Mouse (Mus musculus) embryonic facial prominence, embryonic 15.5 days (tissue): ENCODE data around the gene Hap1. TPM values are rescaled to one million over a fixed set of nuclear protein-coding genes. Genes with fewer than 3 reads are reported as not detected.
"Not testable (repeated sequence)": the region's sequence is repeated elsewhere in the genome, so short reads cannot be mapped to it uniquely, and the experiment has no call there.

ENCODE experiments used
- ATAC-seq: fragments of 200-750 bp; cut with Nextera tagmentation; 2 replicates; pipeline ENCODE4 v1.8.0; 2017; ENCODE audit warnings: low read depth, moderate TSS enrichment; ENCODE audit not compliant: insufficient number of reproducible peaks, low FRiP score, low TSS enrichment
- H3K27ac ChIP-seq: fragments of 300-500 bp; sonication (generic); replicated peaks from 2 replicates; pipeline ENCODE4 v1.5.1; 2015; ENCODE audit warnings: mild to moderate bottlenecking, inconsistent platforms
- H3K27me3 ChIP-seq: fragments of 300-500 bp; sonication (generic); 2 replicates; pipeline ENCODE4 v1.6.1; 2015; ENCODE audit warnings: inconsistent platforms
- H3K36me3 ChIP-seq: fragments of 300-500 bp; sonication (generic); 2 replicates; pipeline ENCODE4 v1.6.1; 2015; ENCODE audit warnings: mild to moderate bottlenecking, inconsistent platforms
- H3K4me1 ChIP-seq: fragments of 300-500 bp; sonication (generic); 2 replicates; pipeline ENCODE4 v1.6.1; 2015; ENCODE audit warnings: inconsistent platforms
- H3K4me2 ChIP-seq: fragments of 300-500 bp; sonication (generic); replicated peaks from 2 replicates; pipeline ENCODE4 v1.6.1; 2015; ENCODE audit warnings: mild to moderate bottlenecking, inconsistent platforms
- H3K4me3 ChIP-seq: fragments of 300-500 bp; sonication (generic); replicated peaks from 2 replicates; pipeline ENCODE4 v1.5.1; 2015; ENCODE audit warnings: mild to moderate bottlenecking, inconsistent platforms
- H3K9ac ChIP-seq: fragments of 300-500 bp; sonication (generic); 2 replicates; pipeline ENCODE4 v1.6.1; 2015; ENCODE audit warnings: inconsistent platforms
- H3K9me3 ChIP-seq: fragments of 300-500 bp; sonication (generic); replicated peaks from 2 replicates; pipeline ENCODE4 v1.6.1; 2016; ENCODE audit warnings: inconsistent platforms
- WGBS: fragments of 180-500 bp; shearing (Covaris S2); methylation state at CpG from one replicate; pipeline ENCODE4 v1.1.7; 2015; 5-methylcytosine and 5-hydroxymethylcytosine counted together
- polyA plus RNA-seq: library from polyadenylated mRNA; unstranded; fragments of >200 nt; fragmentation: Nextera tagmentation; extraction: Ambion mirVana; gene quantifications from 2 replicates; pipeline ENCODE4 v1.2.1, GENCODE M21; 2015

Gene Hap1
- polyA plus RNA-seq, 1 experiment from 2014 or later: 10.6 TPM

DNA sequence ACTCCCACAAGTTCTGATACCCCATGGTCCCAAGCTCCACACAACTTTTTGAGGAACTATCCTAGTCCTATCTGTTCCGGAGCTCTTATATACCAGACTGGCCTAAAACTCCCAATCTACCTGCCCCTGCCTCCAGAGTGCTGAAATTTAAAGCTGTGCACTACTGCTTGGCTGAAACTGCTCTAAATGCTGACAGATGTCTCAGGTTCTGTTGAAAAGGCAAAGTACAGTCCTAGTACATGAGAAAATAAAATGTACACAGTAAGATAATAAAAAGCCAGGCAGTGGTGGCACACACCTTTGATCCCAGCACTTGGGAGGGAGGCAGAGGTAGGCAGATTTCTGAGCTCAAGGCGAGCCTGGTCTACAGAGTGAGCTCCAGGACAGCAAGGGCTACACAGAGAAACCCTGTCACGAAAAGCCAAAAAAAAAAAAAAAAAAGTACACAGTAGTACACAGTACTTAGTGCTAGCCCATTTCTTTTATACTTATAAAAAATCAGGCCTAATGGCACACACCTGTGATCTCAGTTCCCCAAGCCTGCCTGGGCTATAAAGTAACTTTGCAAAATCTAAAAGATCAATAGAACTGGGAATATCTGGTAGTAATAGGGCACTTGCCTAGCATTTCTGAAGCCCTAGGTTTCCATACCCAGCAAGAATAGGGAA lies 33.2 kb downstream of the Hap1 start:
- Histone ChIP-seq H3K27me3 (no peaks in the 10 kb centered on the region), H3K27ac (no peak overlapping the region), H3K36me3 (peaks cover 16% of the 10 kb centered on the region), H3K9ac (no peak overlapping the region), H3K4me3 (no peak overlapping the region), H3K4me2 (no peak overlapping the region), H3K4me1 (peaks cover 6% of the 10 kb centered on the region), H3K9me3 (no peaks in the 10 kb centered on the region)
- no peak for ATAC-seq
- 68% methylated on average over 3 of the region's 3 CpGs for WGBS

DNA sequence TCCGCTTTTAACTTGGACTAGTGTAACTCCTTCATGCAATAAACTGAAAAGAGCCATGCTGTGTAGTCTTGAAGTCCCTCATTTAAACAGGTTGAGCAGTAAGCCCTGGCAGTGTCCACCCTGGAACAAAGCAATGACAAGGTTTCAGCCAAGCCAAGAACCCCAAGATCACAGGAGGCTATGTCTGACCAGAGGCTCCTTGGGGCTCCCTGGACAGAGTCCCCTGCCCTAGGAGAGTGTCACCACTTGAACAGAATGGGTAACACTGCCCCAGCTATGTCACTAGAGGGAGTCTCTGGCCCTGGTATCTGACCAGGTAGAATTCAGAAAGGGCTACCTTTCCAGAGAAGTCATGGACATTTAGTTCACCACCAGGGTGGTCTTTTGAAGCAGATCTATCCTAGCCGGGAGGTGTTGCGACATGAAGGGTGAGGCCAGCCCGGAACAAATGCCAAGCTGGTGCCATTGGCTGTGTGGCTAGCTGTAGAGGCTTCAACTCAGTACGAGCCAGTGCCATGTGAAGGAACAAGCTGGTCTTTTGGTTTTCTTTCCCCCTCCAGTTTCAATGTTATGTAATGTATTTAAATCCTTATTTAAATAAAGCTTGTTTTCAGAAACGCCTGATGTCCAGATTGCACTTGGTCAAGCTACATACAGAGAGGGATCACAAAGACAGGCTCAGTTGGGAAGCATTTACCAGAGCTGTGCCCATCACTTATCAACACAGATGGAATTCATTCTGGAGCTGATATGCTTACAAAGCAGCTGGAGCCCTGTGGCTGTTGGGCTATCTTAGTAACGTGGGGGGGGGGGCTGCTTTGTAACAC lies 34.2 kb downstream of the Hap1 start:
- not testable (repeated sequence) for H3K4me3 ChIP-seq, ATAC-seq, H3K9me3 ChIP-seq, H3K4me2 ChIP-seq, H3K4me1 ChIP-seq, H3K9ac ChIP-seq, H3K27me3 ChIP-seq, H3K27ac ChIP-seq
- WGBS: 78% methylated on average over 7 of the region's 7 CpGs
- peaks cover 16% of the 10 kb centered on the region for H3K36me3 ChIP-seq

DNA sequence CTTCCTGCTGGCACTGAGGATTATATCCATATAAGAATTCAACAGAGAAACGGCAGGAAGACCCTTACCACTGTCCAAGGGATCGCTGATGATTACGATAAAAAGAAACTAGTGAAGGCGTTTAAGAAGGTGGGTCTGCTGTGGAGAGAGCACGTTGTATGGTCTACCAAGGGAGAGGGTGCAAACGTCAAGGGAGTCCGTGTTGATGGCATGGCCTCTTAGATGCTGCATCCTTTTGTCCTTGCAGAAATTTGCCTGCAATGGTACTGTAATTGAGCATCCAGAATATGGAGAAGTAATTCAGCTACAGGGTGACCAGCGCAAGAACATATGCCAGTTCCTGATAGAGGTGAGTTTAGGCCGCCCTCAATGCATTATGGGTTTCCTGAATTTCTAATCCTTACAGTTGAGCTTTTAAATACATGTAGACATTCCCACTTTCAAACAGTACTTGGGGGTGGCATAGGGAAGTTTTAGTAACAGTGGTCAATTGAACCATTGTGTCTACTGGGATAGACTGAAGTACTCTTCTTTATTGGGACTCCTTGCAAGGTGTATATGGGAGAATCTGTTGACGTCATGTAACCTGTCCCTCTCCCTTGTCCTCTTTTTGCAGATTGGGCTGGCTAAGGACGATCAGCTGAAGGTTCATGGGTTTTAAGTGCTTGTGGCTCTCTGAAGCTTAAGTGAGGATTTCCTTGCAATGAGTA lies 35.1 kb downstream of the Hap1 start:
- ATAC-seq, H3K27me3 ChIP-seq, H3K9me3 ChIP-seq, H3K4me1 ChIP-seq: not testable (repeated sequence)
- 17% methylated on average over 11 of the region's 11 CpGs for WGBS
- Histone ChIP-seq H3K9ac (peak overlapping the region; percentile 99), H3K4me2 (peak overlapping the region; percentile 66), H3K27ac (peak overlapping the region; percentile 100), H3K36me3 (peaks cover 16% of the 10 kb centered on the region), H3K4me3 (peak overlapping the region; percentile 79)

DNA sequence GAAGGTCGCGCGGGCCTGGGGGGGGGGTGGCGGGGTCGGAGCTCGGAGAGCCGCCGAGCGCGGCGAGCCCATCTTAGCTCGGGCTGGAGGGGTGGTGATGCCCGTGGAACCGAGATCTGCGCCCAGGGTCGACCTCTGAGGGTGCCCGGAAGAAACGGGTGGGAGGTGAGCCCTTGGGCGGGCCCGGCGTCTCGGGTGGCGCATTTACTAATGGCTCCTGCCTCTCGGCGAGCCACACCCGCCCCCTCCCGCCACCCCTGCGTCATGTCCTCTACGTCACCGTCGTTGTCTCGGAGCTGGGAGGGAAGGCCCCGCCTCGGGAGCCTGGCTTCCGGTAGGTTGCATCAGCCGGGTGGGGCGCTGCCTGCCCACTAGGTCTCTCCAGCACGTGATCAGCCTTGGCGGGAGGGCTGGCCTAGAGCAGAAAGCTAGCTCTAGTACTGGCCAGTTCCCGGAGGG lies 35.7 kb downstream of the Hap1 start:
- no peaks in the 10 kb centered on the region for H3K27me3 ChIP-seq
- peak overlapping the region; percentile 100 for H3K27ac ChIP-seq
- peak overlapping the region; percentile 79 for H3K4me3 ChIP-seq
- no peaks in the 10 kb centered on the region for H3K9me3 ChIP-seq
- ATAC-seq: peak; percentile 91
- WGBS: 0% methylated on average over 33 of the region's 40 CpGs
- peaks cover 6% of the 10 kb centered on the region for H3K4me1 ChIP-seq
- peak overlapping the region; percentile 99 for H3K9ac ChIP-seq
- peak overlapping the region; percentile 66 for H3K4me2 ChIP-seq
- peaks cover 16% of the 10 kb centered on the region for H3K36me3 ChIP-seq

DNA sequence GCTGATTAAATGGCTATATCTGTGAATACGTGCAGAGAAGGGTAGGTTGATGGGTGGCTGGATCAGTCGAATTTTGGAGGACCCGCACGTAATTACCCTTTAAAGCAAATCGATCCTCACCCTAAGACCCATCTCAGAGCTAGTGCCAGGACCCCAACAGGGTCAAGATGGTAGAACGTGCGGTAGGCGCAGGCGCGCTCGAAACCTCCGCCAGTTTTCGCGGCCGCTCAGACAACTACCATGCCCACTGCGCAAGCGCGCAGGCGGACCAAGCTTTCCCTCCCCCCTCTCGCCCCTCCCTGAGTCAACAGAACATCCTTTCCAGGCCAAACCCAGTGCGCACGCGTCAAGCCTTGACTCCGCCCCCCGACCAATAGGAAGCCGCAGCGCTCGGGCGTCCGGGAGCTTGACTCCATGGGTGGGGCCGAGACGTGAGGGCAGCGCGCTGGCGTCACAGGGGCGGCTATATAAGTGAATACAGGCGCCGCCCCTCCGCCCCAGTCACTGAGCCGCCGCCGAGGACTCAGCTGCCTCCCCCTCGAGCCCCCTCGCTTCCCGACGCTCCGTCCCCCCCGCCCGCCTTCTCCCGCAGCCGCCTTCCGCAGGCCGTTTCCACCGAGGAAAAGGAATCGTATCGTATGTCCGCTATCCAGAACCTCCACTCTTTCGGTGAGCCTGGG lies 36.3 kb downstream of the Hap1 start, which contains the start of gene Eif1:
Eif1 (plus strand) TSS at position 394 of the 680 bp plus-strand sequence.
- H3K9me3 ChIP-seq: no peaks in the 10 kb centered on the region
- H3K4me2 ChIP-seq: peak within 1 kb of the TSS; percentile 66
- peak within 1 kb of the TSS; percentile 100 for H3K27ac ChIP-seq
- peaks cover 6% of the 10 kb centered on the region for H3K4me1 ChIP-seq
- H3K4me3 ChIP-seq: peak within 1 kb of the TSS; percentile 79
- peak within 1 kb of the TSS; percentile 99 for H3K9ac ChIP-seq
- peaks cover 16% of the 10 kb centered on the region for H3K36me3 ChIP-seq
- peak; percentile 93 for ATAC-seq
- WGBS: under 1% methylated on average over 58 of the region's 58 CpGs
- no peaks in the 10 kb centered on the region for H3K27me3 ChIP-seq

DNA sequence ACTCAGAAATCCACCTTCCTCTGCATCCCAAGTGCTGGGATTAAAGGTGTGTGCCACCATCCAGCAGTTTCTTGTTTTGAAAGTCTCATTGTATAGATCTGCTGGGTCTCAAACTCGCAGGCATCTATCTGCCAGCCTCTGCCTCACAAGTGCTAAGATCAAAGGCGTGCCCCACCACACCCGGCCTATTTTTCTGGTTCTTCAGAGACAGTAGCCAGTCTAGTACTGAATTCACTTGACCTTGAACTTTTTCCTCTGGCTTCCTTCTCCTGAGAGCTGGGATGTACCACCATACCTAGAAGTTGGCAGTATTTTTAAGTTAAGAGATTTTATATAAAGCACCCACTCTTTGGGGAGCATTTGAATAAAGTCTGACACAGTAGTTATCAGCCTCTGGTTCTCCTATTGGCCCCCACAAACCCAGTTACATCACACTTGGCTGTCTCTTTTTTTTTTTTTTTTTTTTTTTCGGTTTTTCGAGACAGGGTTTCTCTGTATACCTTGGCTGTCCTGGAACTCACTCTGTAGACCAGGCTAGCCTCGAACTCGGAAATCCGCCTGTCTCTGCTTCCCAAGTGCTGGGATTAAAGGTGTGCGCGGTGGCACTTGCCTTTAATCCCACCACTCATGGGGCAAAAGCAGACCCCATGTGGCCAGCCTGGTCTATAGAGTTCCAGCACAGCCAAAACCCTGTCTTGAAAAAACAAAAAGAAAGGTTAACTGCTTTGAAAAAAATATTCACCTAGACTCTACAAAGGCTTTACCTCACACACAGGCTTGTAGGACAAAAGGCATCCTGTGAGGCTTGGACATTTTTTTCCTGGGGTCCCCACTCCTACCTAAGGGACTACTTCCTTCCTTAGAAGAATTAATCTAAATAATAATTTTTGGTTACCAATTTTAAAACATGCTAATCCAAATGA lies 37.1 kb downstream of the Hap1 start:
- peak overlapping the region; percentile 79 for H3K4me3 ChIP-seq
- peaks cover 16% of the 10 kb centered on the region for H3K36me3 ChIP-seq
- H3K9me3 ChIP-seq: no peaks in the 10 kb centered on the region
- no peak for ATAC-seq
- 83% methylated on average over 10 of the region's 10 CpGs for WGBS
- H3K4me2 ChIP-seq: peak overlapping the region; percentile 55
- no peak overlapping the region for H3K9ac ChIP-seq
- peaks cover 6% of the 10 kb centered on the region for H3K4me1 ChIP-seq
- no peaks in the 10 kb centered on the region for H3K27me3 ChIP-seq
- no peak overlapping the region; the same call in 1 of the 2 replicates for H3K27ac ChIP-seq

DNA sequence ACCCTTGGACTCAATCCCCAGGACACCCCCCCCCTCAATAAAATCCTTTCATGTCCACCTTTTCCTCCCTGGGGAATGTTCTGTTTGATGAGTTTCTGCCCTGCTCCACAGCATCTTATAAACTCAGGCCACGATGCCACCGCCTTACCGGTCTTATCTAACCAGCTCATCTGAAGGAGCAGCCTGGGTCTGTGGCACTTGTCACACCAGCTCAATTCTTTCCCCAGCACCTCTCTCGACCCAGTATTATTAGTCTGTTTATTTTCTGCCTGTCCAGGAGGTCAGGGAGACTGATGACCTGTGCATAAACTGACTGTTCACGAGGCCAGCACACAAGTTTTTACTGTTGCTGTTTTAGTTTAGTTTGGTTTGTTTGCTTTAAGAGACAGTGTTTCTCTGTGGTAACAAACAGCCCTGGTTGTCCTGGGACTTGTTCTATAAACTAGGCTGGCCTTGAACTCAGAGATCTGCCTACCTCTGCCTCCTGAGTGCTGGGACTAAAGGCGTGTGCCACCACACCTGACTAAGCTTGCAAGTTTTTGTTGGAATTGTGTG lies 38.0 kb downstream of the Hap1 start:
- H3K9ac ChIP-seq: no peak overlapping the region
- peaks cover 16% of the 10 kb centered on the region for H3K36me3 ChIP-seq
- H3K4me1 ChIP-seq: peaks cover 6% of the 10 kb centered on the region
- no peak overlapping the region for H3K4me2 ChIP-seq
- 71% methylated on average over 6 of the region's 6 CpGs for WGBS
- no peaks in the 10 kb centered on the region for H3K27me3 ChIP-seq
- H3K9me3 ChIP-seq: no peaks in the 10 kb centered on the region
- no peak for ATAC-seq
- no peak overlapping the region for H3K27ac ChIP-seq
- H3K4me3 ChIP-seq: no peak overlapping the region

DNA sequence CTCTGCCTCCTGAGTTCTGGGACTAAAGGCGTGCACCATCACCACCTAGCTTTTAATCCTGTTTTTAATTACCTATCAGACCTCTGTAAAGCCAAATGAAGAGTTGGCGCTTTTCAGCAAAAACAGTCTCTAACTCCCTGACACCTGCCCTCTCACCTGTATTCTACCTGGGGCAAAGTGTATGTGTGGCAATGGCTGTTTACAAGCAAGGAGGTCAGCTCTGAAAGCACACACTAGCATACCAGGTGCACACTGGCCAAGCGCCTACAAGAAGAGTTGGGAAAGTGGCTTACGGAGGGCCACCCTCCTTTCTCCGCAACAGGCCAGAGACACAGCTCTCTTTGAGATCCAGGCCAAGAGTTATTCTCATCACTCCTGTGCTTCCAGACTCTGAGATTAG lies 40.5 kb downstream of the Hap1 start:
- Histone ChIP-seq H3K9ac (no peak overlapping the region), H3K4me1 (0 out of 2 replicates have a peak, but pooled peaks cover 3% of the 10 kb centered on the region), H3K36me3 (no peaks in the 10 kb centered on the region), H3K4me3 (no peak overlapping the region), H3K9me3 (no peaks in the 10 kb centered on the region), H3K27me3 (no peaks in the 10 kb centered on the region), H3K27ac (no peak overlapping the region), H3K4me2 (no peak overlapping the region)
- ATAC-seq: no peak
- 90% methylated on average over 5 of the region's 5 CpGs for WGBS

DNA sequence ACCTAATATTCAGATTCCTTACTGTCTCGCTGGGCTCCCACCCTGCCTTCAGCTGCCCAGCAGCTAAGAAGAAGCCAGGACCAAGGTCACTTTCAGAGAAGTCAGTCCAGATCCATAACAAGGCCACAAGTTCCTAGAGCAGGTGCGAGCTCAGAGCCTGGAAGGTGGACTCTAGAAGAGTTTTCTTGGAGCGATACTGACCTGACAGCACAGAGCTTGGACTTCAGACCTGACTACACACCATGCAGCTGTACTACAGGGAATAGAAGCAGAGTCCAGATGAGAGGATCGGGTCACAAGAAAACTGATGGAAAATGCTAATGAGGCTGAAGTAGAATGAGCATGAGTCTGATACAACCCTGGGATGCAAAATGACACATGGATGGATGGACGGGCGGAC lies 42.5 kb downstream of the Hap1 start:
- no peak for ATAC-seq
- no peak overlapping the region for H3K4me2 ChIP-seq
- no peaks in the 10 kb centered on the region for H3K9me3 ChIP-seq
- WGBS: 85% methylated on average over 6 of the region's 6 CpGs
- no peaks in the 10 kb centered on the region for H3K27me3 ChIP-seq
- H3K4me3 ChIP-seq: no peak overlapping the region
- H3K36me3 ChIP-seq: no peaks in the 10 kb centered on the region
- H3K9ac ChIP-seq: no peak overlapping the region
- no peak overlapping the region for H3K27ac ChIP-seq
- no peaks in the 10 kb centered on the region for H3K4me1 ChIP-seq
